ENCODE assay signal across 24 mouse cellular contexts in genomic region chr8:111725341-111725740, GRCm38 (mm10). TPM values are rescaled to one million over a fixed set of nuclear protein-coding genes. Genes with fewer than 3 reads are reported as not detected.
DNase-seq lines count a peak whose midpoint lies in the region; ATAC-seq and TF ChIP-seq lines count a peak whose summit lies in the region.
"Had no signal": no experiment of that assay in that cellular context is flagged by ENCODE, and none has a peak within 500 bp of the region (broad histone marks: within the 10 kb centered on the region; RNA-seq: fewer than 3 reads in every experiment).

No protein-coding gene starts in this region.

- no peaks in the 10 kb centered on the region for H3K27me3 ChIP-seq in heart, embryonic 12.5 days (replicated peaks)
- H3K27me3 ChIP-seq in liver, adult 2 months (ENCODE audit: control insufficient read depth, insufficient read depth, low read length): no peaks in the 10 kb centered on the region
- peaks cover 3% of the 10 kb centered on the region; the same call in 1 of the 2 replicates for H3K27me3 ChIP-seq in liver, postnatal 0 days (ENCODE audit: insufficient read depth, low read length)
- no peaks in the 10 kb centered on the region for H3K27me3 ChIP-seq in myocyte (ENCODE audit: control insufficient read depth, insufficient read depth, insufficient read length)
- H3K27me3 ChIP-seq: embryonic facial prominence, embryonic 12.5 days; hindbrain, embryonic 15.5 days; midbrain, embryonic 15.5 days had no signal

- no peak overlapping the region for H3K4me2 ChIP-seq in heart, embryonic 12.5 days
- H3K4me2 ChIP-seq in liver, postnatal 0 days (ENCODE audit: low read depth, low read length): no peak overlapping the region
- H3K4me2 ChIP-seq in myocyte (ENCODE audit: low read depth): peak overlapping the region; percentile 99
- H3K4me2 ChIP-seq: embryonic facial prominence, embryonic 12.5 days; hindbrain, embryonic 15.5 days; midbrain, embryonic 15.5 days had no signal

- 76% methylated on average over 6 of the region's 6 CpGs for WGBS in heart, embryonic 12.5 days
- WGBS in liver, adult 2 months: 91% methylated on average over 6 of the region's 6 CpGs
- WGBS in liver, postnatal 0 days (ENCODE audit: insufficient replicate concordance): 69% methylated on average over 6 of the region's 6 CpGs

- TF ChIP-seq POLR2A in liver, adult 2 months (IDR thresholded peaks at IDR 0.05; ENCODE audit: extremely low read depth, insufficient read depth, low read length): no peak
- TF ChIP-seq POLR2A in myocyte (IDR thresholded peaks at IDR 0.05; ENCODE audit: insufficient read length, low read depth): no peak

- H3K36me3 ChIP-seq in heart, embryonic 12.5 days: peaks cover 12% of the 10 kb centered on the region
- H3K36me3 ChIP-seq in liver, adult 2 months (ENCODE audit: control insufficient read depth, insufficient read depth, low read length): peaks cover 8% of the 10 kb centered on the region; the same call in 1 of the 2 replicates
- H3K36me3 ChIP-seq in liver, postnatal 0 days (replicated peaks; ENCODE audit: insufficient read depth, low read length): no peaks in the 10 kb centered on the region
- peaks cover 16% of the 10 kb centered on the region for H3K36me3 ChIP-seq in myocyte (ENCODE audit: control insufficient read depth, insufficient read depth)

- TF ChIP-seq CTCF in liver, adult 2 months (IDR thresholded peaks at IDR 0.05; ENCODE audit: low read depth, low read length): no peak
- no peak for TF ChIP-seq CTCF in liver, postnatal 0 days (IDR thresholded peaks at IDR 0.05; ENCODE audit: low read depth)

- H3ac ChIP-seq in myocyte (ENCODE audit: control insufficient read depth, insufficient read length): no peak overlapping the region

- peak overlapping the region; percentile 27 for H3K27ac ChIP-seq in heart, embryonic 12.5 days (ENCODE audit: poor library complexity, severe bottlenecking)
- 0 out of 2 replicates have a peak overlapping the region, but pooled peaks have one; percentile 16 for H3K27ac ChIP-seq in liver, adult 2 months (replicated peaks; ENCODE audit: insufficient read depth, low read depth, low read length)
- no peak overlapping the region for H3K27ac ChIP-seq in liver, postnatal 0 days (ENCODE audit: low read depth)
- H3K27ac ChIP-seq: macrophage had no signal

- no peak for ATAC-seq in heart, embryonic 12.5 days (ENCODE audit: insufficient number of reproducible peaks, low FRiP score)
- ATAC-seq in liver, postnatal 0 days: no peak
- ATAC-seq: activated CD4-positive, CD25-positive, alpha-beta regulatory T cell, adult 4 months; midbrain, embryonic 15.5 days had no signal

- no peak overlapping the region for H3K4me3 ChIP-seq in heart, embryonic 12.5 days
- no peak overlapping the region for H3K4me3 ChIP-seq in liver, adult 2 months (ENCODE audit: insufficient read depth, low read depth, low read length)
- no peak overlapping the region for H3K4me3 ChIP-seq in liver, postnatal 0 days (ENCODE audit: low read depth, low read length)
- no peak overlapping the region for H3K4me3 ChIP-seq in myocyte
- H3K4me3 ChIP-seq: embryonic facial prominence, embryonic 12.5 days; hindbrain, embryonic 15.5 days; midbrain, embryonic 15.5 days had no signal

- no peak overlapping the region for H3K9ac ChIP-seq in heart, embryonic 12.5 days
- H3K9ac ChIP-seq in liver, adult 2 months (ENCODE audit: low read depth, low read length): no peak overlapping the region
- no peak overlapping the region for H3K9ac ChIP-seq in liver, postnatal 0 days (replicated peaks)
- H3K9ac ChIP-seq: embryonic facial prominence, embryonic 12.5 days; hindbrain, embryonic 15.5 days; midbrain, embryonic 15.5 days had no signal

- H3K4me1 ChIP-seq in heart, embryonic 12.5 days (replicated peaks): peaks cover 76% of the 10 kb centered on the region
- peaks cover 42% of the 10 kb centered on the region for H3K4me1 ChIP-seq in liver, adult 2 months (ENCODE audit: control insufficient read depth, insufficient read depth, low read length)
- peaks cover 32% of the 10 kb centered on the region for H3K4me1 ChIP-seq in liver, postnatal 0 days (ENCODE audit: insufficient read depth)

- H3K79me2 ChIP-seq in liver, adult 2 months (ENCODE audit: control insufficient read depth, insufficient read depth, low read length): peaks cover 50% of the 10 kb centered on the region
- H3K79me2 ChIP-seq in myocyte (ENCODE audit: control insufficient read depth, insufficient read depth): peaks cover 97% of the 10 kb centered on the region

- intact Hi-C loops in heart, postnatal 14 days (cut with DNase I): no loop called here

- H3K9me3 ChIP-seq in heart, embryonic 12.5 days (replicated peaks): no peaks in the 10 kb centered on the region
- no peaks in the 10 kb centered on the region for H3K9me3 ChIP-seq in liver, postnatal 0 days (ENCODE audit: low read length)
- H3K9me3 ChIP-seq: embryonic facial prominence, embryonic 12.5 days; hindbrain, embryonic 15.5 days; midbrain, embryonic 15.5 days had no signal

- DNase-seq in heart, postnatal 14 days: no peak
- DNase-seq in kidney, adult 11 months: peak; percentile 15
- DNase-seq in kidney, postnatal 4 days: no peak
- DNase-seq in liver, adult 2 months (ENCODE audit: extremely low read depth, low read depth, low spot score): no peak
- DNase-seq in liver, postnatal 0 days: no peak
- no peak for DNase-seq in frontal cortex, postnatal 14 days (ENCODE audit: low spot score in 2 of 2)
- DNase-seq: left cerebral cortex, postnatal 4 days; right cerebral cortex, adult 18-20 months; right cerebral cortex, postnatal 4 days; thymus, postnatal 14 days had no signal

- no peak for TF ChIP-seq EP300 in liver, postnatal 0 days (IDR thresholded peaks at IDR 0.05; ENCODE audit: low read depth)

TF ChIP-seq in myocyte, 11 proteins besides CTCF, POLR2A, EP300 and RAD21:
- no peak for TF ChIP-seq E2F4 (IDR thresholded peaks at IDR 0.05; ENCODE audit: insufficient read depth)
- no peak for TF ChIP-seq MAX (IDR thresholded peaks at IDR 0.05; ENCODE audit: low read depth)
- TF ChIP-seq MYOG (IDR thresholded peaks at IDR 0.05; ENCODE audit: control insufficient read depth in 1 of 3, insufficient read depth in 1 of 3, insufficient read length in 2 of 3, low read depth in 2 of 3): no peak
- no peak for TF ChIP-seq REST (IDR thresholded peaks at IDR 0.05; ENCODE audit: insufficient read depth, insufficient read length)
- TF ChIP-seq USF1 (IDR thresholded peaks at IDR 0.05; ENCODE audit: low read depth): no peak
- TF ChIP-seq TCF12 (IDR thresholded peaks at IDR 0.05; ENCODE audit: insufficient read depth, poor library complexity, severe bottlenecking): no peak
- TF ChIP-seq SRF (IDR thresholded peaks at IDR 0.05; ENCODE audit: control insufficient read depth, insufficient read length, low read depth): no peak
- no peak for TF ChIP-seq POLR2AphosphoS2 (IDR thresholded peaks at IDR 0.05; ENCODE audit: insufficient read length, low read depth)
TF ChIP-seq in myocyte: peak in this region for 0.

RNA-seq across cellular contexts. Expression of gene Bcar1, which starts 18.3 kb away (rescaled TPM):
- 46.4 and 47.2 TPM in 2 replicates for polyA plus RNA-seq in heart, embryonic 12.5 days (2016; fragmentation: Nextera tagmentation; extraction: Ambion mirVana)
- total RNA-seq in heart, postnatal 14 days (2021): 10 to 100 TPM; 27.1 to 35.7 TPM
- total RNA-seq in liver, adult 2 months (2014; rRNA removed): 11.3 and 18.0 TPM in 2 replicates
- polyA plus RNA-seq in liver, adult 2 months (2012; rRNA removed): 41.2 and 53.2 TPM in 2 replicates
- 9.9 and 11.6 TPM in 2 replicates for polyA plus RNA-seq in liver, postnatal 0 days (2015; fragmentation: Nextera tagmentation; extraction: Ambion mirVana)
- polyA plus RNA-seq in myocyte (2012; fragmentation: generic; extraction: Trizol): 81.9 TPM

RNA-seq across cellular contexts. Expression of gene Ctrb1, which starts 34.5 kb away (rescaled TPM):
- polyA plus RNA-seq in heart, embryonic 12.5 days (2016; fragmentation: Nextera tagmentation; extraction: Ambion mirVana): not detected in 2 replicates
- not detected for total RNA-seq in heart, postnatal 14 days (2021)
- 50.9 and 134 TPM in 2 replicates for total RNA-seq in liver, adult 2 months (2014; rRNA removed)
- polyA plus RNA-seq in liver, adult 2 months (2012; rRNA removed): 1.9 and 5.3 TPM in 2 replicates
- polyA plus RNA-seq in liver, postnatal 0 days (2015; fragmentation: Nextera tagmentation; extraction: Ambion mirVana): 0.13 and 38.9 TPM in 2 replicates
- 85.4 TPM for polyA plus RNA-seq in myocyte (2012; fragmentation: generic; extraction: Trizol)
- total RNA-seq: adrenal gland, adult 8-10 months; left cerebral cortex, adult 18-20 months; left cerebral cortex, postnatal 4 days; MEL had no signal
- polyA plus RNA-seq: activated CD4-positive, CD25-positive, alpha-beta regulatory T cell, adult 4 months; embryonic facial prominence, embryonic 12.5 days; forebrain, embryonic 11.5 days; lung, postnatal 0 days; macrophage; neural tube, embryonic 14.5 days; stomach, embryonic 14.5 days had no signal
